Mouse (Mus musculus) ES-Bruce4 (cell line): ENCODE results near the gene Dhcr24.

Experiments
- CTCF ChIP-seq: IDR thresholded peaks from one replicate; pipeline ENCODE4 v1.8.1; 2011; ENCODE audit warnings: low read depth, low read length
- EP300 ChIP-seq: IDR thresholded peaks from 2 replicates; pipeline ENCODE4 v1.6.1; 2011; ENCODE audit warnings: low read depth, low read length; ENCODE audit not compliant: insufficient read depth
- POLR2A ChIP-seq: IDR thresholded peaks from one replicate; pipeline ENCODE4 v1.8.1; 2011; ENCODE audit warnings: low read length; ENCODE audit not compliant: insufficient read depth

DNA sequence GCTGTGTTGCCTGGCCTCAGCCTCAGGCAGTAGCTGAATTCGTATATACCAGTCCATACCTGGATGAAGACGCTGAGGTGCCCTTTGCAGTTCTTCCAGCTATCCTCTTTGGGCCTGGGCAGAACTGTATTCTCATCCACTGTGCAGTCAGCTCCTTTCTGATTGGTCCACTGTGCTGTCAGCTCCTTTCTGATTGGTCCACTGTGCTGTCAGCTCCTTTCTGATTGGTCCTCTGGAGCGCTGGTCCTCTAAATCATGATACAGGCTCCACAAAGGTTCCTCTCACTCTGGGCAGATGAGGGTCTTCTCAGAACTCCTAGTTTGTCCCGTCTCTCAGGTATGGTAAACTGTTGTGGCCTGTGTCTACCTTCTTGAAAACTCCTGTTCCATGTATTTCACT, 8.8 kb downstream of the Dhcr24 start:
- TF ChIP-seq POLR2A (no peak), CTCF (no peak), EP300 (no peak)
